Mouse (Mus musculus): ENCODE results near the gene Bco1.

The Bco1 gene

DNA sequence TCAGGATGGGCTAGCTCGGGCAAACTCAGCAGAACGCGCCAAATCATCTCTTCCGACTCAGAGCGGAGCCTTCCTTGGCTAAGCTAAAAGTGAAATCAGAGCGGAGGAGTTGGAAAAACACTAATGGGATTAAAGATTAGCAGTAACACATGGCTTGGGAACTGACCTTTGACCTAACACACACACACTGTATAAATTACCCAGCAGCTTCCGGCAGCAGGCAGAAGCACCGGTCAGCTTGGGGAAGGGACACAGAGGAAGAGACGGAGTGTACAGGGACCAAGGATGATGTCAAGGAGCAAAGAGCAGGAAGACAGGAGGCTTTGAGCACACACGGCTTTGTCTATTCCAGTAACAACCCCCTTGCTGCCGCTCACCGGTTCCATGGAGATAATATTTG lies at the start of gene Bco1:
TSS of gene Bco1 (plus strand) at position 208 of the 400 bp plus-strand sequence.
- DNase-seq (ENCODE audit: low spot score), result no peak

- DNase-seq (ENCODE audit: low spot score), result no peak
These were observed 46.2 kb upstream of the Bco1 start for GRCm38 (mm10) chr8:117049444-117049843.

- DNase-seq (ENCODE audit: low spot score), result no peak
These were observed 44.9 kb upstream of the Bco1 start for GRCm38 (mm10) chr8:117050763-117051162.

DNA sequence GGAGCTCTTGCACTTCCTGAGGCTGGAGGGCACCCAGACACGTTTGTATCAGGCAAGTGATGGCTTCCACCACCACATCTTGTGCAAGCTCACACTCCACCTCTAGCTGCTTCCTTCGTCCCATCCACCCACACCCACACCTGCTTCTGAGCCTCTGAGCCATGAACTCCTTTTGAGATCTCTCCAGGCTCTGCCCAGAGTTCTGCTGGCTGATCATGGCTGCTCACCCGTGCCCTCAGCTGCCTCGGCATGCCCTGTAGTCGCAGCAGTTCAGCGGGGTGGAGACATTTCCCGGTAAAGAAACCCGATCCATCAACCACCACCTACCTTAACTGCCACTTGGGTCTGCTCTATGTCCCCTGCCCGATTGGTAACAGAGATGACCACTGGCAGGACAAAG lies 44.3 kb upstream of the Bco1 start:
- no peak for DNase-seq (ENCODE audit: low spot score)

DNA sequence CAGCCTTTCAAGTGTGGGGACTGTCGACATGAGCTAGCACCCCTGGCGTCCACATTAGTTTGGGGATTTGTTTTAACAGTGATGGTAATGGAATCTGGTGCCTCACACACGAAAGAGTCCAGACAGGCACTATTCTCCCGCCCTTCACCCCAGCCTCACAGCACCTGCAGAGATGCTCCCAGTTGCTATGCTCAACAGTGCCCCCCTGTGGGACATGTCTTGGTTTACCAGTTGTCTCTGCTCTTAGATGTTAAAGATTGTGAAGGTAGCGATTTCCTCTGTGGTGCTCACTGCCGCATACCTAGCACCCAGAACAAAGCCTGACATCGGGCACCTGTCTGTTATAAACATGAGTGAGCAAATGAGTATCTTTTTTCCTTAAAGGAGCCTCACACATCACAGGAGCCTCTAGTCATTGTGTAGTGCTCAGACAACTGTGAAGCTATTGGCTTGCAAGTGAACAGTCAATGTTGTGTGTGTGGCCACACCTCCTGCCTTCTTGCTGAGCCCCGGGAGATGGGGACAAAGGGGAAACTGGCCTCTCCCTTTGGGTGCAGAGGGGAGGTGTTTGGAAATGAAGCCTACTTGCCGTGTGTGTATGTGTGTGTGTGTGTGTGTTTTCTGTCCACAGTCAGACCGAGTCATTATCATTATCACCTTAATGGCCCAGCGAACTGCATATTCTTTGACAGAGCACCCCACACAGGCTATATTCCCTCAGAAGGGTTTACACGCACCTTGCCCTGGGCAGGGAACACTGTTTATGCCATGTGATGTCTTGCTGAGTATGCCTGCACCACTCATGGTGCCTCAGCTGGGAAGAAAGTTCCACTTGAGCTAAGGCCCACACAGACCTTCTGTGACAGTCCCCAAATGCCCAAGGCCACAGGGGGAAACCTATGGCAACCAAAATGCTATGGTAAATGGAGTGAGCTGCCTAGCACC lies 42.2 kb upstream of the Bco1 start:
- peak; percentile 20 for DNase-seq (ENCODE audit: low spot score)

- no peak for DNase-seq (ENCODE audit: low spot score)
These were observed 41.5 kb upstream of the Bco1 start for GRCm38 (mm10) chr8:117054146-117054545.

DNA sequence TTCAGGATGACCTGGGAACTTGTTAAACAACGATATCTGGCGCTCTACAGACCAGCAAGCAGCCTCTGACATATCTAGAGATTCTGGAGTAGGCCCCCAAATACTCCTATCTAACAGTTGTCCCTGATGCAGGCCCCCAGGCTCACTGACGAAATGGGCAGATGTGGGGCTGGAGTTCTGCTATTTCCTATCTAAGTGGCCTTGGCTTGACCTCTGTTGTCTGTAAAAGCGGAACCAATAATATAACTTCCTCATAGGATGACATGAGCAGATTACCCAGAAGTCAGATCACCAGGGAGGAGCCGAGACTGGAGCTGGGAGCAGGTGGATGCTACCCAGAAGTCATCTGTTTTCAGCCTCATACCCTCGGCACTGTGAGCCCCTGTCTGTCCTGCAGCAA lies 40.6 kb upstream of the Bco1 start:
- no peak for DNase-seq (ENCODE audit: low spot score)

DNA sequence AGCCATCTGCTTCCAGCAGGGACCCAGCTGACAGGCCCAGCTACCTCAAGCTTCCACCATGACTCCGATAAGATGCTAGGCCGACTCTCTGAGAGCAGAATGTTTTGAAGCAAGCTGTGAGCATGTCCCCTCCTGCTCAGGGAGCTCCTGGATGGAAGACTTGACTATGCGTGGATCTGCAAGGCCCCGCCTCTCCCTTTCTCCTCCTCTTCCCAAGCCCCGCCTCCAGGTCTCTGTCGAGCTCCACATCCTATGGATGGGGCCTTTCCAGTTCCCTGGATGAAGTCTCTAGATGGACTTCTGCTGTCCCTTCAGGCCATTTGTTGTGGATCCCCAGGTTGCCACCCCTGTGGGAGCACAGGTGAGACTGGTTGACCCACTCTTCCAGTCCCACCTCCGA lies 36.6 kb upstream of the Bco1 start:
- no peak for DNase-seq (ENCODE audit: low spot score)

GRCm38 (mm10) chr8:117060306-117060705 lies 35.3 kb upstream of the Bco1 start:
- no peak for DNase-seq (ENCODE audit: low spot score)

DNA sequence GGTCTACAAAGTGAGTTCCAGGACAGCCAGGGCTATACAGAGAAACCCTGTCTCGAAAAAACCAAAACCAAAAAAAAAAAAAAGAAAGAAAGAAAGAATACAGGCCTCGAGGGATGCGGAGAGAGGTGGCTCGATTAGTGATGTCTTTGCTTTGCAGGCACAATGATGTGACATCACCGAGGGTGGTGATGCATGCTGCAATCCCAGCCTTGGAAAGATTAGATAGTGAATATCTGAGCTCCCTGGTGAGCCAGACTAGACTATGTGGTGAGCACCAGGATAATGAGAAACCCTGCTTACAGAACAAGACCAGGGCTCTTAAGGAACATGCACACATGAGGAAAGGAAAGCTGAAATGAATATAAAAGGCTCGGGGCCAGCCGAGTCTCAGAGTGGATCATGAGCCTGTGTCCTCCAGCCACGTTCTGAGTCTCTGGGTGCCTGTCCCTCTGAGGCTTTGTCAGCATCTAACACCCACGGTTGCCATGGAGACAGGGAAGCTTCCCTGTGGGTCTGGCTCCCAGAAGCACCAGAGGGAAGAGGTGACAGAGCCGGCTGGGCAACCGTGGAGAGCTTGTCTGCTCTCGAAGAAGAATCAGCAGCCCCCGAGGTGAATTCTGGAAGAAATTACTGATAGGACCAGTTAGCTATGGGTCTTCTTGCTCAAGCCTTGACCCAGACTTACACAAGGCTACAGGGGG lies 34.3 kb upstream of the Bco1 start:
- no peak for DNase-seq (ENCODE audit: low spot score)

DNA sequence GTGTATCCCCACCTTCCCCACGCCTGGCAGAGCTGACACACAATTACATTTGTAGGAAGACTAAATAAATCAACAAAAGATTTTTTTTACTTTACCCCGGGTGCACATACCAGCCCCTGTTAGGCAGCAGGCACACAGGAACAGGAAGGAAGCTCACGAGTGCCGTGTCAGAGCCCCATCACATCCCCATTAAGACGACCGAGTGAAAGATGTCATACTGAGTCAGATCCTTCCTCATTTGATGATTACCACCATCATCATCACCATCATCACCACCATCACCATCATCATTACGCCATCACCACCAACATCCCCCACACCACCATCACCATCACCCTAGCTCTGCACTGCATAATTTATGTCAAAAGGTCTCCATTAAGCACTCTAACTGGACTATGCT lies 28.7 kb upstream of the Bco1 start:
- no peak for DNase-seq (ENCODE audit: low spot score)

DNA sequence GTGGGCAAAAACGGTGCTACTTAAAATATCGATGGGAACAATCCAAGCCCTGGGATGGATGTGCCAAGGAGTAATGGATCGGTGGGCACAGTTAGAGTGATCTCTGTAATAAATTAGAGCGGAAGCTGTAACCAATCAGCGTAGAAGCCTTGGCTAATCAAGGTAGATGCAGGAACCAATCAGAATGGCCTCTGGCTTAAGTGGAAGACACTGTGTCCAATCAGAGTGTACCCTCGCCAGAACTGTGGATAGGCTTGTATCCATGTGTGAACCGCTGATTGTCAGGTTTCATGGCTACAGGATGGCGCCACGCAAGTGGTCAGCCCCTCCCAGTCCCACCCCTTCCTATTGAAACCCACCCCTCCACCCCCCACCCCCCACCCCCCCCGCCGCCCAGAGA lies 28.3 kb upstream of the Bco1 start:
- no peak for DNase-seq (ENCODE audit: low spot score)

DNA sequence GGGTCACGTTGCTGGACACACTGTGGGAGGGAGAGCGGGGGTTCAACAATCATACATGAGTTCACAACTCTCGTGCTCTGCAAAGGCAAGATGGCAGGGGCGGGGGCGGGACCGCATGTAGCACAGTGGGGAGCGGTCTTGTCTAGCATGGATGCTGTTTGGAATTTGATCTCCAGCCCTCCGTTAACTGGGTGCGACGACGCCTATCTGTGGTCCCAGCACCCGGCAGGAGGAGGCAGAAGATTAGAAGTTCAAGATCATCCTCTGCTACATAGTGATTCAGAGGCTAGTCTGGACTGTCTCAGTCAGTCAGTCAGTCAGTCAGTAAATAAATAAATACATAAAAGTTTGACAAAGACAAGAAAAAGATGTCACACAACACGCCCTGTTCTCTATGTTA lies 27.4 kb upstream of the Bco1 start:
- DNase-seq (ENCODE audit: low spot score), result no peak

GRCm38 (mm10) chr8:117069708-117070107 lies 25.9 kb upstream of the Bco1 start:
- DNase-seq (ENCODE audit: low spot score), result no peak

GRCm38 (mm10) chr8:117074350-117075182 lies 21.1 kb upstream of the Bco1 start:
- DNase-seq (ENCODE audit: low spot score), result no peak

DNA sequence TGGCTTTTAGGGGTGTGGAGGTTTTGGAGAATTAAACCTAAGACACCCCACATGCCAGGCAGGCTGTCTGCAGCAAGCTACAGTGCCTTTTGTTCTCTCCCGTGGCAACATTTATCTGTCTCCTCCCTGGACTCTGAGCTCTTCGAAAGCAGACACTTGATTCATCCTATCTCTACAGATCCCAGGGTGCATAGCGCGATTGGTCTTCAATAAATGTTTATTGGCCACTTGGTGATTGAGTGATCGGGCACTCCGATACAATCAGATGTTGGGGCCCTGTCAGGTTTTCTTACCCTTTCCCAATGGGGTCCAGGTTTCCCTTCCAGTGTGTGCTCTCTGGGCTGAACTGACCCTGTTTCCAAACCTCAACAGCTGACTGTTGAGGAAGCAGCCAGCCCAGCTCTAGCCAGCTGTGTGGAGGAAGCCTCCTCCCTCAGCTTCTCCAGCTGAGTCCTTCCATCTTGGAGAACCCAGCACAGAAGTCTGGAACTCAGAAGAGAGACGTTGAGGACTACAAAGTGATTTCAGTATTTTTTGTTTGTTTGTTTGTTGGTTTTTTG lies 17.2 kb upstream of the Bco1 start:
- DNase-seq (ENCODE audit: low spot score), result no peak

DNA sequence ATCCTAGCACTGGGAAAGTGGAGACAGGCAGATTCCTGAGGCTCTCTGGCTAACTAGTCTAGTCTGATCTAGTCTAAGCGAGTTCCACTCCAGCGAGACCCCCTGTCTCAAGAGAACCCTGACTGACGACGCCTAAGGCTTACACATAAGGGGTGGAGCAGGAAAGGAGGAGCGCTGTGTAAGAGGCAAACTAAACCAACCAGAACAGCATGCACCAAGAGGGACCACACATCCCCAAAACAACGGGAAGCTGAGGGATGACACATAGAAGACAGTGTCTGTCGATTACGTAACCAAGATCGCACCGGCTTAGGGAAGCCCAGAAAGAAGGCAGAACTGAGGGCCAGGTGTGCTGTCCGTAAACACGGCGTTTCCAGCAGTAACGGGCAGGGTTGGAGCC lies 16.0 kb upstream of the Bco1 start:
- no peak for DNase-seq (ENCODE audit: low spot score)

DNA sequence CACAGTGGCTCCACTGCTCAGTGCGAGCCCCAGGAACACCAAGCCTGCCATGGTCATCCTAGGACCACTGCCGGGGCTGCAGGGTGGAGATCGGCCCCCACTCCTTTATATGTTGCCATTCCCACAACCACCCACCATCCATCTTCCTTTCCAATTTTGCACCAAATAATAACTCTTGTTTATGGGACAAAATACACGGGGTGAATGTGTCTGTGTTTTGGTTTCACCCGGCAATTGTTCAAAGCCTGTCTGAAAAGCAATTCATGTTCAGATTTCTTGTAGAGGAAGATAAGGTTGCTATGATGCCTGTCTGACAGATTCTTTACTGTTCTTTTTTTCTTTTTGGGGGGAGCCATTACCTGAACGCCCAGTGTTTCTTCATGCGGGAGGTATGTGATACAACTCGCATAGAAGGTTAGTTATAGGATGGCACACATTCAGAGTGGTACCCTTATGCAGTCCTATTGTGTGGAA lies 13.2 kb upstream of the Bco1 start, which contains the start of gene Pkd1l2:
TSS of gene Pkd1l2 (minus strand) at position 51 of the 474 bp plus-strand sequence.
- no peak for DNase-seq (ENCODE audit: low spot score)

- no peak for DNase-seq (ENCODE audit: low spot score)
These were observed 12.6 kb upstream of the Bco1 start for GRCm38 (mm10) chr8:117082947-117083559.

DNA sequence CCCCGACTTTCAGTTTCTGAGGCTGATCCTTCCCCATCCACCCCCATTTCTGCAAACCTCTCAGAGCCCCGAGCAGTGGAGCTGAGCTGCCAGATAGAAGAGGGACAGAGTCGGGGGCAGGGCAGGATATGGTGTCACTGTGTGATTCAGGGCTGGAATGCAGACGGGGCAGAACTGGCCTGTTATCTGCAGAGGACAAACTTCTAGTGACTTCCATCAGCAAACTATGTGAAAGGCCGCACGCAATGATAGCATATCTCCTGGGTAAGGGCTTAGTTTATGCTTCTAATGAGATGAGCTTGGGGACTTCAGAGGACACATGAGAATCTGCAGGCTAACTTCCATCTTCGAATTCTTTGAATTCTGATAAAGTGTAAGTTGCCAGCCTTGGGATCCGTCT lies 10.1 kb upstream of the Bco1 start:
- DNase-seq (ENCODE audit: low spot score), result no peak

DNA sequence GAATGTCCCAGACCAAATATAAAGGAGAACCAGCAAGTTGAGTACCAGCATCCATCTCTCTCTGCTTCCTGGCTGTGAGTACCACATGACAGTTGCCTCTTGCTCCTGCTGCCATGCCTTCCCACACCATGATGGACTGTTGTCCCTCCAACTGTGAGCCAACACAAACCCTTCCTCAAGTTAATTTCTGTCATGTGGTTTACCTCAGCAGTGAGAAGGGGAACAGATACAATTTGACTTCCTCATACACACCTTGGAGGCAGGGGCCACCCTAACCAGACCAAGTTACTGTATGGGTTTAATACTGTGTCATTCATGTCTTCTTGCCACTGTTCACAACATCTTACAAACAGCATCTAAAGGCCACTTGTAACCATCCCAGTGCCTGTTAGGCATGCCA lies 8.6 kb upstream of the Bco1 start:
- no peak for DNase-seq (ENCODE audit: low spot score)
